Mouse (Mus musculus) thymus, adult 2 months (tissue): Measurements from ENCODE around the gene Nktr.

Experiments used
- CTCF ChIP-seq: fragments of 200-500 bp; IDR thresholded peaks from 2 replicates; pipeline ENCODE4 v1.5.1; 2012; ENCODE audit warnings: mild to moderate bottlenecking, control low read depth, low read length, moderate library complexity, borderline replicate concordance; ENCODE audit not compliant: control insufficient read depth, poor library complexity, insufficient read depth; ENCODE audit errors: extremely low read depth
- POLR2A ChIP-seq: fragments of 200-500 bp; IDR thresholded peaks from 2 replicates; pipeline ENCODE4 v1.6.1; 2012; ENCODE audit warnings: mild to moderate bottlenecking, low read length, control low read depth, moderate library complexity; ENCODE audit not compliant: control insufficient read depth, poor library complexity, insufficient read depth; ENCODE audit errors: extremely low read depth

DNA sequence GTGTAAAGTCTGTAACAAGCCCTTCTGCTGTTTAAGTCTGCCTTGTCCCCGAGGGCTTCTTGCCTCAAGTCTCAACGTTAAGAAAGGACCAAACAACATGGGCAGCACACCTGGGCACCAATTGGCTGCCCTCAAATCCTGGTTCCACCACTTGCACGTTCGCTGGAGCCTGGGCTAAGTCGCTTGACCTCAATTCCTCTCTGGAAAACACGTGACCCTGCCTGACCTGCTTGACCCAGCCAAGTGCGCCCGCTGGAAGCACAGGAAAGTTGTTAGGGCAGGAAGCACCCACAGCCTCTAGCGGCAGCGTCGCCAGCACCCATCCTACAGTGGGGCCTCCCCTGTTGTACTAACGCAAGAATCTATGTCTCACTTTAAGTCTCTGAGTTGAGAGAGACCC, 24.2 kb upstream of the Nktr start:
- TF ChIP-seq CTCF: no peak
- no peak for TF ChIP-seq POLR2A
